Mouse (Mus musculus): Measurements from ENCODE around the gene Cyb561d1.

DNA sequence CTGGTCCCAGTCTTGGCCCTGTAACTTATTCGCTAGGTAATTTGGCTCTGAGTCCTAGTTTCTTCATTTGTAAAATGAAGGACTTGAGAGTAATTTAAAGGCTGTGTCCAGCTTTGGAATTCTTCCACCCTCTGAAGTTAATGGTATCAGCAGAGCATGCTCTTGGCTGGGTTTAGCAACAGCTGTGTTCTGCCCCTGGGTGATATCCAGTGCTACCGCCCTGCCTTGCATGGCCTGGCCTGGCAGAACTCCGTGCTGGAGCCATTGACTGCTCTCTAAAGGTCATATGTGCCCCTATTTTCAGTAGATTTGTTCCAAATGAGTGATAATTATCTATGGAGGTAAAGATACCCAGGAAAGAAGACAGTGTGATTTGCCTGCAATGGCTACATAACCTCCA, 19.6 kb upstream of the Cyb561d1 start:
- TF ChIP-seq EP300 (IDR thresholded peaks at IDR 0.05; ENCODE audit: insufficient read depth, low read depth, low read length): no peak
- TF ChIP-seq CTCF (IDR thresholded peaks at IDR 0.05): no peak
- TF ChIP-seq POLR2A (IDR thresholded peaks at IDR 0.05; ENCODE audit: insufficient read depth, low read depth, low read length): no peak

Data from heart, adult 2 months (tissue).